Mouse (Mus musculus) kidney, adult 2 months (tissue): ENCODE results near the gene Ly6g6e.
"Not testable (repeated sequence)": the region's sequence is repeated elsewhere in the genome, so short reads cannot be mapped to it uniquely, and the experiment has no call there.

Experiments used
- CTCF ChIP-seq: fragments of 200-500 bp; conservative IDR thresholded peaks from 2 replicates; pipeline ENCODE4 v1.5.1; 2011; ENCODE audit warnings: low read depth, mild to moderate bottlenecking, control low read depth, low read length, moderate library complexity, mixed read lengths; ENCODE audit not compliant: insufficient read depth, insufficient read length
- POLR2A ChIP-seq: fragments of 200-500 bp; IDR thresholded peaks from one replicate; pipeline ENCODE4 v1.6.1; 2011; ENCODE audit warnings: low read depth, low read length, control low read depth

- TF ChIP-seq CTCF, POLR2A: not testable (repeated sequence)
Observed at GRCm38 (mm10) chr17:35124261-35124896, 47.7 kb downstream of the Ly6g6e start.
